Mouse (Mus musculus) kidney, postnatal 4 days (tissue): Measurements from ENCODE around the gene Dnajc7.
"Not testable (repeated sequence)": the region's sequence is repeated elsewhere in the genome, so short reads cannot be mapped to it uniquely, and the experiment has no call there.

Source experiments
- DNase-seq, 2 experiments: peaks; one replicate each; pipeline ENCODE4 v3.0.0; 2021; ENCODE audit warnings: mixed read lengths in 2 of 2

Dnajc7 gene

DNA sequence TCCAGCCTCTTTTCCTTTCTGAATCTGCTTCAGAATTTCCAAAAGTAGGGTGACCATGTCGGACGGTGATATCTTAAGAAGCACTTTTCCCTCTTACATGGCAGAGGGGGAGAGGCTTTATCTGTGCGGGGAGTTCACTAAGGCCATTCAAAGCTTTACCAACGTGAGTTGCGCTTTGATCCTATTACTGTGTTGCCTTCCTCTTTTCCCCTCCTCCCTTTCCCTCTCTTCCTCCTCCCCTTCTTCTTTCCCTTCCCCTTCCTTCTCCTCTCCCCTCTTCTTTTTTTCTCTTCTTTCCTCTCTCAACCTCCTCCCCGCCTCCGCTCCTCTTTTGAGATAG, 74.3 kb downstream of the Dnajc7 start:
- no peak for DNase-seq

DNA sequence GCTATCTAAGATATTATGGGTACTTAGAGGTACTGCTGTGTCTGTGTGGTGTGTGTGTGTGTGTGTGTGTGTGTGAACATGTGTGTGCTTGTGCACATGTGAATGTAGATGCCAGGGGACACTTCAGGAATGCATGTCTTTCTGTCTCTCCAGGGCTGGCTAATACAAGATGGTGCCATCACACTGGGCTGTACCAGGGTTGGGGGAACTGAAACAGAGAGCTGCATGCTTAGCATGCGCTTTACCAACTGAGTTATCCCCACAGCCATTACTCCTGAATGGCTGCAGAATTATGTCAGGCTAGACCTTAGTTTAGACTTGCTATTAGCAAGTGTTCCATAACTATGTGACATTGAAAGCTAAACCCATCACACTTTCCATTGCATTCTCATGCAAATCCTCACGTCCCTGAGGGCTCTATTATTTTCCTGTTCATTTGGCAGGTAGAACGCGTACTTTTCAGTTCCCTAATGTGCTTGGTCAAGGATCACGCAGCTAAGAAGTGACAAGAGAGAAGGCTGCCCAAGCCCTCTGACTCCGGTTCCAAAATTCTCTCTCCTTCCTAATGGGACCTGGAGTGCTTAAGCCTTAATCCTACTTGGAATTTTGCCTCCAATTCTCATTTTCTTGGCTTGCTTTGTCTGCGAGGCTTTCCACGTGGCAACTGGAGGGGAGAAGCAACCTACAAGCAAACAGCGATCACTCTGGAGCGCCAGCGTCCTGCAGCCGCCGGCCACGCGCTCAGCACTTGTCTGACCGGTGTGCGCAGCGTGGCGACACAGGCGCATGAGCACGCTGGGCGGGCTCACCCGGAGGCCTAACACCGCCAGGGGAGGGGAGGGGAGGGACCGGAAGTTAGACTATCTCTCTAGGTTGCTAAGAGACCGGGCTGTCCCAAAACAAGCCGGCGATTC, 74.9 kb downstream of the Dnajc7 start, which contains the start of gene Ttc25:
Gene Ttc25 (plus strand): TSS at position 776 of the 914 bp plus-strand sequence.
- DNase-seq: peak; percentile 88 to 94

- no peak for DNase-seq
Observed at GRCm38 (mm10) chr11:100541577-100541976, 78.4 kb downstream of the Dnajc7 start.

DNA sequence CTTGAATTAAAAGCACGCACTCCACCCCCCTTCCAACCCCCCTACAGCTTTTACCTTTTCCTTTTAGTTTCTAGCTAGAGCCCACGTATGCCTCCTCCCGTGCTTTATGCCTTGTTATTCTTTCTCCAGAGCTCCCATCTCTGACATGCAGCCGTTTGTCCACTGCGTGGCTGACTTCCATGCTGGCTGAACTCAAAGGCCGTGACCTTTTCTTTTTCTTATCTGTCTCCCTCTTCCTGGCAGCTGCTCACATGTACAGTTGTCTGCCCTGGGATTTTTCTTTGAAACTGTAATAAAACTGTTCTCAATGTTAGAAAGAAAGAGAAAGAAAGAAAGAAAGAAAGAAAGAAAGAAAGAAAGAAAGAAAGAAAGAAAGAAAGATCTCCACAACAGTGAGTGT, 79.0 kb downstream of the Dnajc7 start:
- DNase-seq: no peak

- no peak for DNase-seq
Observed at GRCm38 (mm10) chr11:100536466-100536865, 83.5 kb downstream of the Dnajc7 start.

DNA sequence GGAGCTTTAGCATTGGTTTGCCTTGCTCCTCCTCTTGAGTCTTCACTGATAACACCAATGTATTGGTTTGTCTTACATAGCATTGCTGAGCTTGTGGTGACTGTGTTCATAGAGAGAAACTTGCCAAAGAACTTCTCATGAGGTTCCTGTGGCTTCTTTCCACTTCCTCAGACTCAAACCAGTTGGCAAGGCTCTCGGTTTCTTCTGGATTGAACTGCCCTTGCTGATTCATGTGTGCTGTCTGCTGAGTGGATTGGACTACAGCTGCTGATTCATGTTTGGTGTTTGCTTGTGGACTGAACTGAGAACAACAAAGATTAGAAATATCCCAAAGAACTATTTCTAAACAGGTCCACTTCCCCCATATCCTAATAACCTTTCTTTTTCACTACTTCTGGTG, 84.0 kb downstream of the Dnajc7 start:
- no peak for DNase-seq

GRCm38 (mm10) chr11:100534821-100535220, 85.1 kb downstream of the Dnajc7 start:
- DNase-seq: not testable (repeated sequence)

DNA sequence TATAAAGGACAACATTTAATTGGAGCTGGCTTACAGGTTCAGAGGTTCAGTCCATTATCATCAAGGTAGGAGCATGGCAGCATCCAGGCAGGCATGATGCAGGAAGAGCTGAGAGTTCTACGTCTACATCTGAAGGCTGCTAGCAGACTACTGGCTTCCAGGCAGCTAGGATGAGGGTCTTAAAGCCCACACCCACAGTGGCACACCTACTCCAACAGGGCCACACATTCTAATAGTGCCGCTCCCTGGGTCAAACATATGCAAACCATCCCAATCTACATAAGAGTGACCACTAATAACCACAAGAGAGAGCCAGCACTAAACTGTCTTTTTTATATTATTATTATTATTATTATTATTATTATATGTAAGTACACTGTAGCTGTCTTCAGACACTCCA, 85.6 kb downstream of the Dnajc7 start:
- DNase-seq: not testable (repeated sequence)

- DNase-seq: no peak
Observed at GRCm38 (mm10) chr11:100533871-100534270, 86.1 kb downstream of the Dnajc7 start.
